Mouse (Mus musculus) CH12.LX (cell line): ENCODE measurements at regions not wholly inside any gene's neighbourhood (a gene's known extent, or its start where the extent isn't known, plus 50 kb on each side); places are given as distances from the start of the nearest gene placed in this dataset.

ENCODE experiments used
- DNase-seq: peaks from one replicate; pipeline ENCODE4 v3.0.0-alpha.2; 2013; ENCODE audit errors: extremely low read depth
- H3K27ac ChIP-seq: 2 replicates; pipeline ENCODE4 v1.5.1; 2012; ENCODE audit warnings: low read depth, mild to moderate bottlenecking, control low read depth, moderate library complexity; ENCODE audit not compliant: insufficient read depth
- H3K27me3 ChIP-seq: replicated peaks from 2 replicates; pipeline ENCODE3; 2012; ENCODE audit warnings: inconsistent platforms
- H3K36me3 ChIP-seq, 2 experiments: replicated peaks in 1 of 2; 2 replicates each; pipeline versions ENCODE3 to v1.6.1; 2012; ENCODE audit warnings: inconsistent platforms in 1 of 2, low read length in 1 of 2, mild to moderate bottlenecking in 1 of 2, mixed read lengths in 1 of 2, moderate library complexity in 1 of 2; ENCODE audit not compliant: control insufficient read depth in 1 of 2, insufficient read depth in 1 of 2
- H3K4me1 ChIP-seq, 2 experiments: 2 replicates each; pipeline ENCODE4 v1.6.1; 2012; ENCODE audit warnings: inconsistent platforms in 1 of 2, moderate library complexity in 1 of 2; ENCODE audit not compliant: insufficient read depth in 2 of 2, control insufficient read depth in 1 of 2
- H3K4me2 ChIP-seq: 2 replicates; pipeline ENCODE4 v1.6.1; 2012; ENCODE audit warnings: low read depth, mild to moderate bottlenecking, control low read depth; ENCODE audit not compliant: poor library complexity, insufficient read depth, severe bottlenecking
- H3K4me3 ChIP-seq, 3 experiments: fragments of 150-350 bp in 1 of 3; sonication (generic) in 1 of 3; replicated peaks in 1 of 3; 2 replicates each; pipeline versions ENCODE3 to v1.5.1; 2011 to 2012; ENCODE audit warnings: low read depth in 2 of 3, low read length in 2 of 3, mild to moderate bottlenecking in 2 of 3, moderate library complexity in 2 of 3, control low read depth in 1 of 3, improper control_type of control experiment in 1 of 3, inconsistent platforms in 1 of 3, mixed read lengths in 1 of 3; ENCODE audit not compliant: poor library complexity in 1 of 3
- H3K79me2 ChIP-seq: replicated peaks from 2 replicates; pipeline ENCODE4 v1.6.1; 2012; ENCODE audit warnings: mild to moderate bottlenecking, moderate library complexity; ENCODE audit not compliant: control insufficient read depth, poor library complexity, insufficient read depth, severe bottlenecking; ENCODE audit errors: extremely low read depth
- H3K9ac ChIP-seq: 2 replicates; pipeline ENCODE4 v1.6.1; 2012; ENCODE audit warnings: low read depth, mild to moderate bottlenecking, control low read depth, moderate library complexity; ENCODE audit not compliant: insufficient read depth
- H3K9me3 ChIP-seq: replicated peaks from 2 replicates; pipeline ENCODE3; 2012; ENCODE audit warnings: low read length, inconsistent platforms, mixed read lengths
- BHLHE40 ChIP-seq: IDR thresholded peaks from 2 replicates; pipeline ENCODE4 v1.6.1; 2011; ENCODE audit warnings: mild to moderate bottlenecking, low read depth, low read length, improper control_type of control experiment
- CHD1 ChIP-seq: IDR thresholded peaks from 2 replicates; pipeline ENCODE4 v1.6.1; 2012; ENCODE audit warnings: low read depth, low read length, improper control_type of control experiment, inconsistent platforms
- ELF1 ChIP-seq: IDR thresholded peaks from 2 replicates; pipeline ENCODE4 v1.6.1; 2014; ENCODE audit warnings: low read depth, mild to moderate bottlenecking, inconsistent platforms, low read length, improper control_type of control experiment
- GABPA ChIP-seq: IDR thresholded peaks from 2 replicates; pipeline ENCODE4 v1.6.1; 2012; ENCODE audit warnings: low read depth, low read length, improper control_type of control experiment, inconsistent platforms; ENCODE audit not compliant: insufficient replicate concordance
- IRF4 ChIP-seq: IDR thresholded peaks from 2 replicates; pipeline ENCODE4 v1.6.1; 2014; ENCODE audit warnings: low read depth, mild to moderate bottlenecking, inconsistent platforms, low read length, improper control_type of control experiment
- KAT2A ChIP-seq: IDR thresholded peaks from 2 replicates; pipeline ENCODE4 v1.6.1; 2012; ENCODE audit warnings: low read length, improper control_type of control experiment, inconsistent platforms; ENCODE audit not compliant: insufficient replicate concordance
- MAFK ChIP-seq: IDR thresholded peaks from 2 replicates; pipeline ENCODE4 v1.6.1; 2011; ENCODE audit warnings: low read length, improper control_type of control experiment; ENCODE audit not compliant: insufficient replicate concordance
- MAZ ChIP-seq: IDR thresholded peaks from 2 replicates; pipeline ENCODE4 v1.6.1; 2012; ENCODE audit warnings: low read depth, mild to moderate bottlenecking, inconsistent platforms, low read length, improper control_type of control experiment, moderate library complexity
- MXI1 ChIP-seq: IDR thresholded peaks from 2 replicates; pipeline ENCODE4 v1.6.1; 2011; ENCODE audit warnings: mild to moderate bottlenecking, low read depth, low read length, improper control_type of control experiment
- MYC ChIP-seq: IDR thresholded peaks from 2 replicates; pipeline ENCODE4 v1.6.1; 2011; ENCODE audit warnings: low read depth, mild to moderate bottlenecking, improper control_type of control experiment, low read length
- PAX5 ChIP-seq: IDR thresholded peaks from 2 replicates; pipeline ENCODE4 v1.6.1; 2012; ENCODE audit warnings: low read length, inconsistent platforms, mixed read lengths
- POLR2A ChIP-seq: IDR thresholded peaks from 2 replicates; pipeline ENCODE4 v1.6.1; 2011; ENCODE audit warnings: low read depth, mild to moderate bottlenecking, improper control_type of control experiment, low read length
- POLR2AphosphoS2 ChIP-seq: IDR thresholded peaks from 2 replicates; pipeline ENCODE4 v1.6.1; 2011; ENCODE audit warnings: low read depth, low read length, improper control_type of control experiment
- RAD21 ChIP-seq: IDR thresholded peaks from 2 replicates; pipeline ENCODE4 v1.6.1; 2011; ENCODE audit warnings: low read depth, mild to moderate bottlenecking, low read length, improper control_type of control experiment, moderate library complexity
- RCOR1 ChIP-seq: conservative IDR thresholded peaks from 2 replicates; pipeline ENCODE4 v1.6.1; 2012; ENCODE audit warnings: low read depth, mild to moderate bottlenecking, inconsistent platforms, low read length, improper control_type of control experiment
- SMC3 ChIP-seq: IDR thresholded peaks from 2 replicates; pipeline ENCODE4 v1.6.1; 2011; ENCODE audit warnings: low read depth, low read length, improper control_type of control experiment
- USF1 ChIP-seq: IDR thresholded peaks from 2 replicates; pipeline ENCODE4 v1.6.1; 2014; ENCODE audit warnings: low read depth, mild to moderate bottlenecking, inconsistent platforms, low read length, improper control_type of control experiment
- ZC3H11A ChIP-seq: IDR thresholded peaks from 2 replicates; pipeline ENCODE4 v1.6.1; 2012; ENCODE audit warnings: low read depth, mild to moderate bottlenecking, inconsistent platforms, low read length, improper control_type of control experiment
- ZMIZ1 ChIP-seq: IDR thresholded peaks from 2 replicates; pipeline ENCODE4 v1.6.1; 2012; ENCODE audit warnings: low read depth, mild to moderate bottlenecking, inconsistent platforms, low read length, improper control_type of control experiment
- dilution Hi-C: fragments of 300-500 bp; cut with MboI; formaldehyde crosslinking; loops from 2 replicates; pipeline ENCODE4 v1.14.3; 2020; ENCODE audit warnings: low sequenced_read_pairs; ENCODE audit not compliant: extremely low pct_unique_long_range_greater_than_20kb, extremely low pct_ligation_motif_present
- in situ Hi-C: fragments of 300-500 bp; cut with MboI; formaldehyde crosslinking; loops from 3 replicates; pipeline ENCODE4 v1.14.3; 2019; ENCODE audit warnings: low sequenced_read_pairs, low pct_ligation_motif_present, low pct_unique_long_range_greater_than_20kb, mixed read lengths

DNA sequence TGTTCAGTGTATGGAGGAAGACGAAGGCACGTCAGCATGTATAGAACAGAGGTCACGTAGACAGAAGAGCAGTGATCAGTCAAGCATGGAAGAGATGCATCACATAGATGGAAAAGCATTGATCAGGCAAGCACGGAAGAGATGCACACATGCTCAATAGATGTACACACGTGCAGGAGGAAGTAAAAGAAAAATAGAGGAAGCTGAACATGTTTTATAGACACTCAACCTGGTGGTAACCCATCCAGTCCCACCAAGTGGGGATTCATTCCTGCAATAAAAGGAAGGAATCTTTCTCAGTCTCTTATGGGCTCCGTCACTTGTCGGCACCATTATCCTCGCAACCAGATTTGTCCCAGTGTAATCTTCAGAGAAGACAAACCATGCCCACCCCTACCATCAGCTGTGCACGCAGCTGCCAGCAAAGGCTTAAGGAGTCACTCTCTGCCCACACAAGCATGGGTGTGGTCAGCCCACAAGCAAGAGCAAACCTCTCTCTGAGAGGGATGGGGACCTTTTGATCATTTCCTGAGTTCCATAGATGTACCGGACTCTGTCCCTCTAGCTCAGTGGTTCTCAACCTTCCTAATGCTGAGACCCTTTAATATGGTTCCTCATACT is 108.3 kb upstream of the Cdc42ep3 start:
- dilution Hi-C loops (no loop called here), in situ Hi-C loops (loop anchor here (10.0 kb wide), 1 partner anchor 108 kb away; the partner anchor contains the start of gene Cdc42ep3)
- Histone ChIP-seq H3K27ac (no peak overlapping the region), H3K79me2 (no peaks in the 10 kb centered on the region), H3K9ac (no peak overlapping the region), H3K27me3 (no peaks in the 10 kb centered on the region), H3K4me3 (no peak overlapping the region), H3K36me3 (no peaks in the 10 kb centered on the region), H3K4me2 (no peak overlapping the region), H3K4me1 (peaks cover 29 to 75% of the 10 kb centered on the region in 2 experiments), H3K9me3 (no peaks in the 10 kb centered on the region)
- 0 out of 2 replicates have a peak, but pooled peaks have one; percentile 35 for TF ChIP-seq BHLHE40
- TF ChIP-seq USF1, result no peak
- DNase-seq, result no peak

DNA sequence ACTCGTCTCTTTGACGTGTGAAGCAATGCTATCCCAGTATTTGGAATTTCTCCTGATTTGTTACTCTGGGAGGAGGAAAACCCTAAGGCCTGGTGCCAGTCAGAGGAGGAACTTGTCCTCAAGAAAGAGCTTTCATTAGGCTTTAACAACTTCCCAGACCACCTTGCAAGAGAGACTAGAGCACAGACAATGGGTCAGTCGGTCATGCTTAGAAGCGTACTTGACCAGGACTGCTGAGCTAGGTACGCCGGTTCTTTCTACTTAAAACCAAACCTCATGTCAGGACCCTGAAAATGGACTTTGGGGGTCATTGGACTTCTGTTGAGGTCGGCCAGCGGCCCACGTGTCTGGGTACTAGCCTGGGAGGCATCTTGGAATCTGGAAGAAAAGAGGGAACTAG is 110.8 kb upstream of the Cdc42ep3 start:
- TF ChIP-seq PAX5, result no peak
- TF ChIP-seq POLR2AphosphoS2, result no peak
- TF ChIP-seq GABPA, result no peak
- TF ChIP-seq SMC3, result no peak
- TF ChIP-seq ELF1, result no peak
- no peak for TF ChIP-seq MYC
- TF ChIP-seq IRF4, result no peak
- TF ChIP-seq ZMIZ1, result no peak
- no peak for TF ChIP-seq MAFK
- no peak for TF ChIP-seq ZC3H11A
- TF ChIP-seq KAT2A, result no peak
- no peak for TF ChIP-seq RCOR1
- no peak for TF ChIP-seq MXI1
- TF ChIP-seq MAZ, result no peak
- TF ChIP-seq CHD1, result no peak
- no peak for TF ChIP-seq RAD21
- TF ChIP-seq POLR2A, result no peak
- TF ChIP-seq, all 38 proteins: peak for 0
- in situ Hi-C loops (loop anchor here (10.0 kb wide), 1 partner anchor 111 kb away; the partner anchor contains the start of gene Cdc42ep3), dilution Hi-C loops (no loop called here)
- DNase-seq, result no peak
- Histone ChIP-seq H3K4me2 (no peak overlapping the region), H3K27ac (no peak overlapping the region), H3K4me1 (peaks cover 16 to 50% of the 10 kb centered on the region in 2 experiments), H3K9me3 (no peaks in the 10 kb centered on the region), H3K79me2 (no peaks in the 10 kb centered on the region), H3K27me3 (no peaks in the 10 kb centered on the region), H3K9ac (no peak overlapping the region), H3K4me3 (no peak overlapping the region), H3K36me3 (no peaks in the 10 kb centered on the region)
